Mouse (Mus musculus) heart, postnatal 14 days (tissue): ENCODE data around the gene Slc35b1. TPM values are rescaled to one million over a fixed set of nuclear protein-coding genes. Genes with fewer than 3 reads are reported as not detected.

Experiments used
- DNase-seq, 2 experiments: peaks; one replicate each; pipeline ENCODE4 v3.0.0; 2021 to 2022
- intact Hi-C: fragments of 180-260 bp; cut with DNase I; formaldehyde crosslinking; loops from one replicate; pipeline ENCODE4 v1.15.1; 2025
- long read RNA-seq, 2 experiments: library from polyadenylated mRNA; stranded (forward); transcript quantifications; one replicate each; pipeline ENCODE4 v2.0.0; 2021
- total RNA-seq, 2 experiments: library from RNA; stranded (reverse); gene quantifications; 2 replicates each; pipeline ENCODE4 v1.2.3; 2021

The Slc35b1 gene
- 10 to 100 TPM; 35.2 to 42.4 TPM for total RNA-seq
- long read RNA-seq, experiment 1, transcript Slc35b1-201 (9 exons, 1,523 nt) = major isoform, 41 of 62 reads
- long read RNA-seq, experiment 1, transcript Slc35b1-202 (9 exons, 1,299 nt) = minor isoform, 14 of 62 reads
- long read RNA-seq, experiment 1, partial matches to known transcripts = 1 of 62 reads
- long read RNA-seq, experiment 1, other reads (novel, unspliced or antisense) = 6 of 62 reads
- long read RNA-seq, experiment 2, transcript Slc35b1-202 (9 exons, 1,299 nt) = minor isoform, 11 of 52 reads
- long read RNA-seq, experiment 2, transcript Slc35b1-201 (9 exons, 1,523 nt) = major isoform, 39 of 52 reads
- long read RNA-seq, experiment 2, partial matches to known transcripts = 0 of 52 reads
- long read RNA-seq, experiment 2, other reads (novel, unspliced or antisense) = 2 of 52 reads

GRCm38 (mm10) chr11:95384319-95384972, at the start of gene Slc35b1:
Slc35b1 (plus strand) TSS chr11:95384692.
- intact Hi-C loops = loop anchor here (1.0 to 5.0 kb wide), 3 partner anchors 47 to 137 kb away; partner anchors contain the start of genes Fam117a and Kat7
- DNase-seq = peak; percentile 90 to 92

GRCm38 (mm10) chr11:95336568-95337128, 47.8 kb upstream of the Slc35b1 start, which contains the start of gene Fam117a:
Fam117a (plus strand) TSS chr11:95337018.
- intact Hi-C loops = loop anchor here (2.0 to 5.0 kb wide), 2 partner anchors 24 to 46 kb away; partner anchors contain the start of gene Slc35b1
- DNase-seq = peak; percentile 83 to 84

DNA sequence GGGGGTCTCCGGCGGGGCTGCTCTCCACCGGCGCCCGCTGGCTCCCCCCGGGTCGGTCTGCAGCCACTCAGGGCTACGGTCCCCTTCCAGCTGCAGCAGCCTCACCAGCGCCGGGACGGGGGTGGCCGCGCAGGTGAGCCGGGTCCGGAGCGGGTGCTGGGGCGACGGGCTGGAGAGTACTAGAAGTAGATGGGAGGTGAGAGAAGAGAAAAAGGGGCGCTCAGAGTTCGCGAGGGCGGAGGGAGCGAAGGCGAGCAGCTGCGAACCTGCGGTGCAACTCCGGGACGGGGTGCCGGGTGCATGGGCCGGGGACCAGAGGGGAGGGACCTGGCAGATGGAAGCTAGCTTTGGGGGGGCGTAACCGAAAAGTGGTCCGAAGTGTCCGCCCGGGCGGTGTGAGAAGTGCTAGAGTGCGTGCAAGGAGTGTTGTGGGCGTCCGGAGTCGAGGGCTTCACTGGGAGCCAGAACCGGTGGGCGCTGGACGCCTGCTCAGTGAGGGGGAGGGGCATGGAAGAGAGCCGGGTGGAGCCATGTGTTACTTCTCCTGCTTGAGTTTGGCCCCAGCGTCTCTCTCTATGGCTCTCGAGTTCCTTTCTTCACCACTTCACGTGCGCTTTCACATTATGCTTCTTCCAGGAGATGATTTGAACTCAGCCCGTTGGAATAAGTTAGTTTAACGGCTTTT, 47.2 kb upstream of the Slc35b1 start:
- intact Hi-C loops = loop anchor here (2.0 to 5.0 kb wide), 2 partner anchors 24 to 45 kb away; partner anchors contain the start of gene Slc35b1
- DNase-seq = peak; percentile 66 to 72

- DNase-seq = no peak
- intact Hi-C loops = loop anchor here (2.0 to 5.0 kb wide), 2 partner anchors 25 to 44 kb away; partner anchors contain the start of gene Slc35b1
These were observed 46.6 kb upstream of the Slc35b1 start for GRCm38 (mm10) chr11:95337846-95338342.

GRCm38 (mm10) chr11:95339471-95340021, 44.9 kb upstream of the Slc35b1 start:
- intact Hi-C loops = loop anchor here (5.0 kb wide), 1 partner anchor 43 kb away; the partner anchor contains the start of gene Slc35b1
- DNase-seq = no peak

DNA sequence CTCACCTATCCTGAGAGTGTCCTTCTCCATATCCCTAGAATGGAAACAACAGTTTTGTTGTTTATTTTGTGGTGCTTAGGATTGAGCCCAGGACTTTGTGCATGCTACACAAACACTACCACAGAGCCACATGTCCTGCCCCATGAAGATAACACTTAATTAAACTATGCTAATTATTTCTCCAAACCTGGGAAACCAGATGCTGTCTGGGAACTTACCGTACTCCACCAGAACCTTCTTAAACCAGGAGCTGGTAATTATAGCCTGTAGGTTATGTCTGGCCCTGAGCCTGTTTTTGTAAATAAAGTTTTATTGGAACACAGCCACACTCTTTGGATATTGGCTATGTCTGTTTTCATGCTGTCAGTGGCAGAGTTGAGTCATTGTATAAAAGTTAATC, 44.2 kb upstream of the Slc35b1 start:
- intact Hi-C loops = no loop called here
- no peak for DNase-seq

DNA sequence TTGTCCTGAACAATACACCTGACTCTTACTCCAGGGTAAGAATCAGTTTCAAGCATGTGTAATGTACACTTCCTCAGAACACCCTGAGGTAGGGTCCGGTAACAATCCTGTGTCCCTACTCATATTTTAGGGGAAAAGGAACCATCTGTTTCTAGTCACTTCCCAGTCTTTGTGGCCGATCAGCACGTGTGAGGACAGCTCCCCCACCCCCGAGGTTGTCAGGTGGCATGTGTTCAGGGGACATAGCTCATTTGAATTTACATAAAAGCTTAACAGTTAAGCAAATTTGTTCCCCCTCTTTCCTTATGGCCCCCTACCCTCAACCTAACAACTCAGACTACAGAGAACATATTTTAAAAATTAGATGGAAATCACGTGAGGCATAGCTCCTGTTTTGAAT, 43.8 kb upstream of the Slc35b1 start:
- no peak for DNase-seq

DNA sequence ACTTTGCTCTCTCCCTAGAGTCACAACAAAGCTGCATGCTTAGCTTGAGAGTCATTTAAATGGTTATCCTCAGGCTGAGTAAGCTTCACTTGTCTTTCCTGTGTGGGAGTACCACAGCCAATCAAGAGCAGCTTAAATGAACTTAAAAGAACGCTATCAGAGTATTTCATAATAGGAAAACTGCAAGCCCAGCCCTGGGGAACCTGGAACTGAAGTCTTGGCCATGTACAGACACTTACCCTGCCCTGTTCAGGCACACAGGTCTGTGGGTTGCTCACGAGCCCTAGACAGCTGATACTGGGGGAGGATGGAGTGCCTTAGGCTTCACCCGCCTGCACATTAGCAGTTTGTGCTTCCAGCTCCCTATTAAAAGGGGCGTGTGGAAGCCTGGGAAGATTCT, 41.3 kb upstream of the Slc35b1 start:
- intact Hi-C loops = no loop called here
- no peak for DNase-seq

More for the DNA sequence above, 43.8 kb upstream of the Slc35b1 start:
- intact Hi-C loops = no loop called here

DNA sequence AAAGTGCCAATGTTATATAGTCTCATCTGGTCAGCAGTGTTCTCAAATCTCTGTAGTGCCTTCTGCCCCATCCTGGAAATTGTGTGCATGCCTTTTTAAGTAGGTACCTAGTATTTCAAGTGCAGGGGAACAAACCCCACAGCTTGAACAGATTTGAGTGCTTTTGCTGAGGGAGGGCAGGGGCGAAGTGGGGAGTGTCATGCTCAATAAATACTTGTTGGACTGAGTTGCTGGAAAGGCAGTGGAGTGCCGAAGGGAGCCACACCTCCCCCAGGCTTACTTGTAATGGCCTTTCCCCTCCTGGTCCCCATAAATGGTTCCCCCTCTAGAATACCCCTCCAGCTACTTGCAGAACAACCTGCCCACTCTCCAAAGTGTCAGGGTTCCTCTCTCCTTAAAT, 40.3 kb upstream of the Slc35b1 start:
- intact Hi-C loops = no loop called here
- DNase-seq = no peak

DNA sequence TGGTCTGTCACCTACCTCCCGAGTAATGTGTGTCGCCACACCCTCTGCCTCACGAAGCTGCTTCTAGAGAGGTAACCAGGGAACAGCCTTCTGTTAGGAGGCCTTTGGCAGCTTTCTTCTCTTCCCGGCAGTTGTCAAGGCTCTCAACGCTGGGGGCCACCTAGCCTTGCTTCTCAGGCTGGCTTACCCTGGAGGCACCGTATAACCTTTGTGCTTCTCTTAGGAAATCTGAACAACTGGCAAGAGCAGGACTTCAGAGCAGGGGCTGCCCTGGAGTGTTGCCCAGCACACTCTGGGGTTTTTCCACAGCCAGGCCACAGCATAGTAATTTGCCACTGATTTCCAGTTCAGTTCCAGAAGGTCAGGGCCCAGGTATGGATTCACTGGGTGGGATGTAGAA, 34.2 kb upstream of the Slc35b1 start:
- DNase-seq = no peak
- intact Hi-C loops = no loop called here

DNA sequence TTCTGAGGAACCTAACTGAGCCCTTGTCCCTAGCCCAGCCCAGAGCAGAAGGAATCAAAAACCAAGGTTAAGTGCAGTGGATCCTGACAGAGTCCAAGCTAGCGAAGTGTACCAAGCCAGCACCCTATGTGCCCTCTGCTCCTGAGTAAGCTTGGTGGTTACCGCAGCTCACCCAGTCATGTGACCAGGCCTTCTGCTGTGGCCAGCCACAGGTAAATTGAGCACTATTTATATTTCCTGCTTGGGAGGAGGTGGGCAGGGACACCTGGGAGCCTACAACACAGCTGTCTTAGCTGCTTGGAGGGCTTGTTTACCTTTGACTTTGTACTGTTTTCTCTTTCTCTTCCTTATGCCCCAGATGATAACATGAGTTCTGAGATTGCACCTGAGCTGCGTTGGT, 33.5 kb upstream of the Slc35b1 start:
- intact Hi-C loops = no loop called here
- no peak for DNase-seq

DNA sequence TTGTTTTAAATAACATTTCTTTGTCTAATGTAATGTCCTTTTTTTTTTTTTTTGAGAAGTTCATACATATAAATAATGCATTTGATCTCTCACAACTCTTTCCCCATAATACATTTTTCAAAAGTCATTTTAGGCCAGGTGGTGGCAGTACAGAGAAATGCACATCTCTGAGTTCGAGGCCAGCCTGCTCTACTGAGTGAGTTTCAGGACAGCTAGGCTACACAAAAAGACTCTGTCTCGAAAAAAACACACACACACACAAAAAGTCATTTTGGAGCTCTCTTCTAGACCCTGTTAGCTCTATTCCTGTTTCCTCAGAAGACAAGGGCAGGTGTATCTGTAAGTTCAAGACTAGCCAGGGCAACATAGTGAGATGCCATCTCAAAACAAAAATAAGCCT, 31.8 kb upstream of the Slc35b1 start:
- no peak for DNase-seq
- intact Hi-C loops = no loop called here

GRCm38 (mm10) chr11:95353226-95353625, 31.3 kb upstream of the Slc35b1 start:
- no peak for DNase-seq
- intact Hi-C loops = no loop called here

GRCm38 (mm10) chr11:95354228-95354944, 30.1 kb upstream of the Slc35b1 start:
- no peak for DNase-seq
- intact Hi-C loops = no loop called here

DNA sequence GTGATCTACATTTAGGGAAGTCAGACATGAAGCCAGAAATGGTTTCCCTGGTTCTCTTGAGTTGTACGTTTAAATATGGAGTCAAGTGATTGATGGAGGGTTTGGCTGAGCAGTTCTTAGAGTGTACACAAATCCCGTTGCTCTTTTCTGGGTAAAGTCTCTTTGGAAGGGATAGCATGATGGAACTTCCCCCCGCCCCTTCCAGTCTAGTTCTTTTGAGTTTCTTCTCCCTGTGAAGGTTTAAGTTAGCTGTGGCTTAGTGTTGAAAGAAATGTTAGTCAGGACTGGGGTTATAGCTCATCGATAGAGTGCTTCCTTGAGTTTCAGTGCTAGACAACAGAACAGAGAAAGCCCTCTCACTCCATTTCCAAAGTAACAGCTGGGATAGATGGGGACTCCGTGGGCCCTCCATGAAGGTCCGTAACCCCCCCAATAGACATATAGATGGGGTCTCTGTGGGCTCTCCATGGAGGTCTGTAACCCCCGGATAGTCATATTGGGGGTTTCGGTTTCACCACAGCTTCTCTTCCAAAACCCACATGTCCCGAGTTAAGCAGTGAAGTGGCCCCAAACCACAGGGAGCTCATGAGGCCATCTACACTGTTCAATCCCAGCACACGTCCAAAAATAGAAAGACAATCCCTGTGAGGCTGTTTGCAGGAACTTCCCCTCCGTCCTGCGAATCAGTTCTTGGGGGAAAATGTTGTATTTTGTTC, 29.4 kb upstream of the Slc35b1 start:
- DNase-seq = no peak
- intact Hi-C loops = no loop called here

DNA sequence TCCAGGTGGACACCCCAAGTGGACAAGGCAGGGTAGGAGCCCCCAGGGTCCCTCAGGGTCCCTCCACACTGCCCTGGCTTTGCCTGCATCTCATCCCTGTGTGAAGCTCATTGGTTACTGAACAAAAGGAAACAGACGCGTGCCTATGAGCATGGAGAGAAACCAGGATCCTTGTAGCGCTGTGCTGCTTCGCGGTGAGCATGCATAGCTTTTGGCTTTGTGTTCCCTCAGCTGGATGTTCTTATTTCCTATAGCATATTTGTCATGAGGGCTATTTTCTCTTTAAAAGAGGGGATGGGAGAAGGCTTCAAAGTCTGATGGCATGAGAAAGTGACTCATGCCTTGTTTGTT, 28.9 kb upstream of the Slc35b1 start:
- DNase-seq = no peak
- intact Hi-C loops = no loop called here

- intact Hi-C loops = no loop called here
- DNase-seq = no peak
These were observed 28.5 kb upstream of the Slc35b1 start for GRCm38 (mm10) chr11:95356039-95356438.

DNA sequence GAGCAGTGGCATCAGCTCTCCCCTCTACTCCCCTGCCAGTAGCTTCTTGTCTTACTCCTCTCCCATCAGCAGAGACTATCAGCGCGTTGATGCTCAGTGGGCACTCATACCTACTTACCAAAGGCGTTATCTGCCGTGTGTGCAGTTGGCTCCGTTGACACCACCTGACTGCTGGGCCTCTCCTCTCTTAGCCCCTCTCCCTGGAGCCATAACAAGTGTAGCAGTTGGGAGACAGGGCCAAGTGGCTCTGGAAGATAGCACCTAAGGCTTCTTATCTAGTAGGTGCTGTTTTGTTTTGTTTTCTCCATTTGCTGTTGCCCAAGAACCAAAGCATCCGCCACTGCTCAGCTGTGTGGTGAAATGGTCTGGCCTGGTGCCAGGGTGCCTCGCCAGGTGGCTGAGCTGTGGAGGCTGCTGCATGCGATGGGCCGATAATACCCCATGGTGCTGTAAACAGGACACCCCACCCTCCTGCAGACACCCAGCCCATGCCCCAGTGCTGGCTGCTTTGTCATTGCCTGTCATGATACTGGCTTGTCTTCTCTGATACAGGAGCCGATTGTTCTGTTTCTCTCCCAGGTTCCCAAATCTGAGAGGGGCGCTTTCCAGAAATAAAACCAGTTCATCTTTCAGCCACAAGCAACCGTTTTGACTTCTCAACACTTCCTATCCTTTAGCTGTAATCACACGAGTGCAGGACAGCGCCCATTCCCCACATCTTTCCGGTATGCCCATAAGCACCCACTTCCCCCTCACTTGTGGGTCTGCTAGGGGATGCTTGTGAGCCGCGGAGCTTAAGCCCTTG, 27.8 kb upstream of the Slc35b1 start:
- intact Hi-C loops = no loop called here
- DNase-seq = peak; percentile 68 to 72
